Mouse (Mus musculus): ENCODE data around the gene Kansl2.

DNA sequence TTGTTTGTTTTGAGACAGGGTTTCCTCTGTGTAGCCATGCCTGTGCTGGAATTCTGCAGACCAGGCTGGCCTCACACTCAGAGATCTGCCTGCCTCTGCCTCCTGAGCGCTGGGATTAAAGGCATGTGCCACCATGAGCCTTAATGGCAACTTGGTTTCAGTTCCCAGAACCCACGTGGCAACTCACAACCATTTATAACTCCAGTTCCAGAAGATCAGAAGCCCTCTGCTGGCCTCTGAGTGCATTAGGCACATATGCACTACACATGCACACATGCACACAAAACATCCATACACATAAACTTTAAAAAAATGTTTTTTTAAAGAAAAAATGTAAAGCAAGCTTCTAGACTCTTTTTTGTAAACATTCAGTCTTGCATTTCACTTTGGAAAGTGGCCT is 24.7 kb downstream of the Kansl2 start:
- TF ChIP-seq CTCF (IDR thresholded peaks at IDR 0.05; ENCODE audit: control insufficient read depth, insufficient read depth, insufficient read length): no peak
- TF ChIP-seq CEBPB (IDR thresholded peaks at IDR 0.05; ENCODE audit: low read depth): no peak

Measured in C2C12 (cell line).